Mouse (Mus musculus): ENCODE data around the gene Svip. TPM values are rescaled to one million over a fixed set of nuclear protein-coding genes. Genes with fewer than 3 reads are reported as not detected.

Gene Svip
- polyA plus RNA-seq, 1 experiment from 2014 or later: 18.8 TPM

GRCm38 (mm10) chr7:51957766-51958165 lies 48.1 kb downstream of the Svip start:
- no peak overlapping the region for H3K4me2 ChIP-seq
- no peak for ATAC-seq (ENCODE audit: low FRiP score, low read depth)
- no peaks in the 10 kb centered on the region for H3K36me3 ChIP-seq
- H3K27ac ChIP-seq (replicated peaks): no peak overlapping the region
- no peaks in the 10 kb centered on the region for H3K9me3 ChIP-seq
- peaks cover 19% of the 10 kb centered on the region for H3K4me1 ChIP-seq (replicated peaks)
- no peaks in the 10 kb centered on the region for H3K27me3 ChIP-seq
- H3K4me3 ChIP-seq: no peak overlapping the region
- H3K9ac ChIP-seq: no peak overlapping the region

GRCm38 (mm10) chr7:51955424-51956041 lies 50.3 kb downstream of the Svip start:
- Histone ChIP-seq H3K27ac (replicated peaks) (no peak overlapping the region), H3K4me3 (no peak overlapping the region), H3K4me2 (no peak overlapping the region), H3K36me3 (no peaks in the 10 kb centered on the region), H3K9ac (no peak overlapping the region), H3K9me3 (no peaks in the 10 kb centered on the region), H3K4me1 (replicated peaks) (peaks cover 7% of the 10 kb centered on the region), H3K27me3 (no peaks in the 10 kb centered on the region)
- ATAC-seq (ENCODE audit: low FRiP score, low read depth): peak; percentile 42
- WGBS: 46% methylated on average over 9 of the region's 9 CpGs

Other genes with a start within 250 kb of the Svip start
- gene Gas2, start 144.0 kb downstream of the Svip start, polyA plus RNA-seq (2015; fragmentation: Nextera tagmentation; extraction: Ambion mirVana): 12.9 and 14.0 TPM in 2 replicates
- gene Fancf, start 143.8 kb downstream of the Svip start, polyA plus RNA-seq (2015; fragmentation: Nextera tagmentation; extraction: Ambion mirVana): 9.5 TPM in 2 replicates
- gene 1700015G11Rik, start 9.7 kb upstream of the Svip start, polyA plus RNA-seq (2015; fragmentation: Nextera tagmentation; extraction: Ambion mirVana): not detected in 2 replicates

All from hindbrain, embryonic 15.5 days (tissue).